Mouse (Mus musculus) layer of hippocampus, postnatal 25 days (tissue): ENCODE measurements at regions not wholly inside any gene's neighbourhood (a gene's known extent, or its start where the extent isn't known, plus 50 kb on each side); places are given as distances from the start of the nearest gene placed in this dataset.

Source experiments
- DNase-seq, 2 experiments: peaks; one replicate each; pipeline ENCODE4 v3.0.0; 2022; ENCODE audit warnings: mixed read lengths in 2 of 2, low spot score in 1 of 2; ENCODE audit errors: extremely low spot score in 1 of 2

GRCm38 (mm10) chr10:117992317-117992716, 146.5 kb upstream of the Rap1b start:
- no peak for DNase-seq

- no peak for DNase-seq
Observed at GRCm38 (mm10) chr10:117993809-117994208, 147.8 kb upstream of the Mdm1 start.

- DNase-seq = no peak
Observed at GRCm38 (mm10) chr10:117994768-117995167, 146.8 kb upstream of the Mdm1 start.

GRCm38 (mm10) chr10:117997796-117998195, 143.8 kb upstream of the Mdm1 start:
- no peak for DNase-seq

- no peak for DNase-seq
Observed at GRCm38 (mm10) chr10:118000591-118000990, 141.0 kb upstream of the Mdm1 start.

- DNase-seq = no peak
Observed at GRCm38 (mm10) chr10:118001501-118001900, 140.1 kb upstream of the Mdm1 start.

GRCm38 (mm10) chr10:118001971-118002370, 139.6 kb upstream of the Mdm1 start:
- no peak for DNase-seq

GRCm38 (mm10) chr10:118002559-118002958, 139.1 kb upstream of the Mdm1 start:
- no peak for DNase-seq

- no peak for DNase-seq
Observed at GRCm38 (mm10) chr10:118003179-118003578, 138.4 kb upstream of the Mdm1 start.

- DNase-seq = no peak
Observed at GRCm38 (mm10) chr10:118003739-118004361, 137.8 kb upstream of the Mdm1 start.

GRCm38 (mm10) chr10:118004362-118004958, 137.2 kb upstream of the Mdm1 start:
- no peak for DNase-seq

- DNase-seq = no peak
Observed at GRCm38 (mm10) chr10:118006827-118007550, 134.6 kb upstream of the Mdm1 start.

GRCm38 (mm10) chr10:118007846-118008245, 133.8 kb upstream of the Mdm1 start:
- DNase-seq = no peak

- DNase-seq = no peak
Observed at GRCm38 (mm10) chr10:118011687-118012567, 129.7 kb upstream of the Mdm1 start.

GRCm38 (mm10) chr10:118028831-118029230, 112.8 kb upstream of the Mdm1 start:
- DNase-seq = no peak

- DNase-seq = no peak
Observed at GRCm38 (mm10) chr10:118034401-118034800, 107.2 kb upstream of the Mdm1 start.

GRCm38 (mm10) chr10:118035035-118035434, 106.6 kb upstream of the Mdm1 start:
- DNase-seq = no peak

- DNase-seq = no peak
Observed at GRCm38 (mm10) chr10:118038465-118038864, 103.1 kb upstream of the Mdm1 start.

GRCm38 (mm10) chr10:118039056-118039455, 102.6 kb upstream of the Mdm1 start:
- DNase-seq = no peak

GRCm38 (mm10) chr10:118041068-118041467, 100.5 kb upstream of the Mdm1 start:
- no peak for DNase-seq

- DNase-seq = no peak
Observed at GRCm38 (mm10) chr10:118043761-118044160, 97.8 kb upstream of the Mdm1 start.
